Mouse (Mus musculus) lung, adult 2 months (tissue): ENCODE measurements around the gene Cib4. TPM values are rescaled to one million over a fixed set of nuclear protein-coding genes. Genes with fewer than 3 reads are reported as not detected.

Experiments used
- DNase-seq: peaks from one replicate; pipeline ENCODE4 v3.0.0; 2022
- H3K4me1 ChIP-seq: fragments of 200-500 bp; 2 replicates; pipeline ENCODE4 v1.6.1; 2011; ENCODE audit warnings: low read length; ENCODE audit not compliant: control insufficient read depth, insufficient read depth
- H3K4me3 ChIP-seq: fragments of 200-500 bp; replicated peaks from 2 replicates; pipeline ENCODE3; 2011; ENCODE audit warnings: low read depth, mild to moderate bottlenecking, control low read depth, low read length; ENCODE audit errors: extremely low read depth
- CTCF ChIP-seq: fragments of 200-500 bp; IDR thresholded peaks from 2 replicates; pipeline ENCODE4 v1.5.1; 2011; ENCODE audit warnings: mild to moderate bottlenecking, low read length, control low read depth; ENCODE audit not compliant: insufficient read depth
- POLR2A ChIP-seq: fragments of 200-500 bp; IDR thresholded peaks from 2 replicates; pipeline ENCODE4 v1.6.1; 2011; ENCODE audit warnings: low read depth, mild to moderate bottlenecking, control low read depth, low read length, borderline replicate concordance; ENCODE audit errors: extremely low read depth
- WGBS: fragments of 180-500 bp; shearing (Covaris S2); methylation state at CpG from one replicate; pipeline ENCODE4 v1.1.7; 2018; 5-methylcytosine and 5-hydroxymethylcytosine counted together
- polyA plus RNA-seq: library from polyadenylated mRNA; depleted of rRNA; stranded (reverse); fragments of >200 nt; gene quantifications from 2 replicates; pipeline ENCODE4 v1.2.3, GENCODE M21; 2012; rRNA removed

Gene Cib4
- polyA plus RNA-seq = 0.62 TPM in 1 of 2 replicates, not detected in the other

DNA sequence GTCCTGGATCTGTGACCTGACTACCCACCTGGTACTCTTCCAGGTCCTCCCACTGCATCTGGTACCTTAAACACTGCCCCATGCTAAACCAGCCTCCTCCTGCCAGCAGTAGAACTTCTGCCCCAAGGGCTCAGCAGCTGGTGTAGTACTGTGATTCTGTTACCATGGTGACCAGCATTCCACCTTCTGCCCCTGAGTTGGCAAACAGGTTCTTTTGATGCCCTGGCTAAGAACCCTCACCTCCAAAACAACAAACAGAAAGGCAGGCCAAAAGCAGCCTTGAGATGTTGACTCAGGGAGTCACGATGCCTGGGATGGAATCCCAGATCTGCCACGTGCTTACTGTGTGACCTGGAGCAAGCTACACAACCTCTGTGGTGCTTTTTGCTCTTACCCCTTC is at the start of gene Cib4:
Gene Cib4 (minus strand): TSS at position 139 of the 400 bp plus-strand sequence.
- no peaks in the 10 kb centered on the region for H3K4me1 ChIP-seq
- DNase-seq = peak; percentile 29
- no peak within 1 kb of the TSS for H3K4me3 ChIP-seq
- WGBS = 37% methylated on average over 2 of the region's 2 CpGs
- TF ChIP-seq CTCF = no peak
- TF ChIP-seq POLR2A = no peak

DNA sequence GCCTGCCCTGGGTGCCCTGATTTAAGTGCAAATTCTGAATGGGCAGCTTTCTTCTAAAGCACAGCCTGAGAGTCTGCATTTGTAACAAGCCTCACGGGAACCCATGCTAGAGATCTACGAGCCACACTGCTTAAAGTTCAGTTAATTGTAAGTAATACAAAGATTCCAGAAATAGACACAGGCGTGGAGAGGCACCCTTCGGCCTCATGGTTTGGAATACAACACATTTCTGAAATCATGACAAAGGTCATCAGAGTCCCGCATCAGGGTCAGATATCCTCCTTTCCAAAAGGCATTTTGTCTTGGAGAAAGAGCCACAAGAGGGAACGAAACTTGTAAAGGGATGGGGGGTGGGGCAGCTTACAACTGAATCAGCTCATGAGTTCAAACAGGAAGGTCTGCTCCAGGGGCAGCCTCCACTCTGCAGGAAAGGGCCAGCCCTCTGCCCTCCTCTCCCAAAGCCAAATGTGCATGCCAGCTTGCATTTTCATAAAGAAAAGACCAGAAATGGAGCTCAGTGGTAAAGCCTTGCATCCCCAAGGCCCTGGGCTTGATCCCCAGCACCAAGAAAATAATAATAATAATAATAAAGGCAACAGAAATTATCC is 49.4 kb upstream of the Cib4 start:
- no peak overlapping the region for H3K4me3 ChIP-seq
- H3K4me1 ChIP-seq = no peaks in the 10 kb centered on the region
- DNase-seq = no peak
- TF ChIP-seq POLR2A = no peak
- TF ChIP-seq CTCF = no peak
- WGBS = 46% methylated on average over 6 of the region's 6 CpGs

DNA sequence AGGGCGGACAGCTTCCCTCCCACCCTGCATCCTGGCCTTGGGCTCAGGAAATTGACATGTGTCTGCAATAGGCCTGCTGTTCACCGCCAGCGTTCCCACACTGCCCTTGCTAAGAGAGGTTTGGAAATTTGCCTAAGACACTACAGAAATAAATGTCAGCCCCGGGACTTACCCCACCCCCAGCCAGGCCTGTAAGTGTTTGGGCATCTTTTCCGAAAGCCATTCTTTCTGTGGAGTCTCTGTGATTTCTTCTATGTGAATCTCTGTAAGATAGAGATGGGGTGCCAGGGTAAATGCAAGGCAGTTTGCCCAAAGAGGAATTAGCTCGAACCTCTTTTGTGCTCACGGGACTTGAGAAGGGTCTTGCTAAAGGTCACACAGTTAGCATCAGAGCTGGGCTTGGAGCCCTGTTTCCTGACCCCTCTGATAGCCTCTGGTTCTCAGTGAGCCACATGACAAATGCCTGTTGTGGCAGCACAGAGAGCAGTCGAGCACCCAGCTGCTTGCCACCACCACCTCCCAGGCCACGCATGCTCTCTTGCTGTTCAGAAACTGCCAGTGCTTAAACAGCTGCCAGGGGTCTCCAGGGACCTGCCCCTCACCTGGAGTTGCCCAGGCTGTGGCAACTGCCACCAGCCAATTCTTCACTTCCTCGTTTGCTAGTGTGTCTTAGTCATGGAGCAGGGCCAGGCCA is 48.3 kb upstream of the Cib4 start:
- DNase-seq = no peak
- Histone ChIP-seq H3K4me1 (no peaks in the 10 kb centered on the region), H3K4me3 (no peak overlapping the region)
- 23% methylated on average over 10 of the region's 10 CpGs for WGBS
- TF ChIP-seq POLR2A (no peak), CTCF (no peak)

GRCm38 (mm10) chr5:30593360-30593759 is 47.7 kb upstream of the Cib4 start:
- Histone ChIP-seq H3K4me1 (no peaks in the 10 kb centered on the region), H3K4me3 (no peak overlapping the region)
- TF ChIP-seq CTCF (no peak), POLR2A (no peak)
- DNase-seq = no peak
- 51% methylated on average over 11 of the region's 11 CpGs for WGBS

- TF ChIP-seq POLR2A (no peak), CTCF (no peak)
- 79% methylated on average over 11 of the region's 11 CpGs for WGBS
- no peaks in the 10 kb centered on the region for H3K4me1 ChIP-seq
- no peak for DNase-seq
- H3K4me3 ChIP-seq = no peak overlapping the region
Measured at GRCm38 (mm10) chr5:30592279-30592980, 46.8 kb upstream of the Cib4 start.

GRCm38 (mm10) chr5:30591786-30592185 is 46.1 kb upstream of the Cib4 start:
- Histone ChIP-seq H3K4me1 (no peaks in the 10 kb centered on the region), H3K4me3 (no peak overlapping the region)
- WGBS = 63% methylated on average over 8 of the region's 8 CpGs
- TF ChIP-seq CTCF (no peak), POLR2A (no peak)
- no peak for DNase-seq

DNA sequence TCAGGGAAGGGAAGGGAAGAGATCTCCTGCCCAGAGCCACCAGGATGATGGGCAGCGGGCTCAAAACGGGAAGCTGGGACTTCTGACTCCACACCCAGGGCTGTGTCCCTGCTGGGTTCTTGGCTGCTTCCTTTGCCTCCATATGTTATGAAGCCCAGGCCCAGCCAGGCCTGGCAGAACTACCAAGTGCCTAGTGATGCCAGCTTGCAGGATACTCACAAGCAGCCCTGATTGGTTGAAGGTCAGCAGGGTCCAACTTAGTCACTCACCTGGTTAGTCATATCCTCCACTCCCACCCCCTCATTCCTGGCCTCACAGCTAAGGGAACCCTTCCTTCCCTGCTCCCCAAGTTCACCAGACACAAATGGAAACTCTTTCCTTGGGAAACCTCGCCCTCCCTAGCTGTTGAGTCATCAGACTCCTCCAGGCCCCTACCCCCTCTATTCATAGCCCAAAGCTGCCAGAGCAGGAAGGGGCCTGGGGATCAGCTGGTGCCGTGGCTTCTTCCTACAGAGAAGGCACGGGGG is 45.6 kb upstream of the Cib4 start:
- Histone ChIP-seq H3K4me3 (no peak overlapping the region), H3K4me1 (no peaks in the 10 kb centered on the region)
- 51% methylated on average over 5 of the region's 5 CpGs for whole genome bisulfite sequencing
- TF ChIP-seq CTCF = no peak
- no peak for TF ChIP-seq POLR2A
- DNase-seq = no peak

- no peak for DNase-seq
- Histone ChIP-seq H3K4me1 (no peaks in the 10 kb centered on the region), H3K4me3 (no peak overlapping the region)
- no peak for TF ChIP-seq POLR2A
- no peak for TF ChIP-seq CTCF
- WGBS = 63% methylated on average over 5 of the region's 5 CpGs
Measured at GRCm38 (mm10) chr5:30590231-30590630, 44.6 kb upstream of the Cib4 start.

DNA sequence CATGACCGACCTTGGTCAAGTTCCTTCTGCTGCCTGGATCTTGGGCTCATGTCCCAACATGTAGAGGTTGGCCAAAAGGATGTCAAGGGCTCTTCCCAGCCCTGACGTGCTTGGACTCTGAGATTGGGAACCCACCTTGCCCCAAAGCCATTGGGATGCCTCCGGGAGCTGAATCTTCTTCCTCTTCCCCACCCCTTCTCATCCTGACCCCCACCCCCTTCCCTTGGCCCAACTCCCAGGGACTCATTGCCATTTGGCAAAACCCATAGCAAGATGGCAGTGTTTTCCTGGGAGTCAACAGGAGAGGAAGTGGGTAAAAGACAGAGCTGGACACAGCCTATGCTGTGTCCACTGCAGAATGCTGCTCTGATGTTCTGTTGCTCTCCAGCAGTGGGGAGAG is 43.9 kb upstream of the Cib4 start:
- Histone ChIP-seq H3K4me1 (no peaks in the 10 kb centered on the region), H3K4me3 (no peak overlapping the region)
- 51% methylated on average over 3 of the region's 3 CpGs for WGBS
- DNase-seq = no peak
- TF ChIP-seq CTCF (no peak), POLR2A (no peak)
